Mouse (Mus musculus) neural tube, embryonic 15.5 days (tissue): Measurements from ENCODE around the gene Tyw3. TPM values are rescaled to one million over a fixed set of nuclear protein-coding genes. Genes with fewer than 3 reads are reported as not detected.

Source experiments
- ATAC-seq: fragments of 200-750 bp; cut with Nextera tagmentation; 2 replicates; pipeline ENCODE4 v1.8.0; 2017; ENCODE audit warnings: mild to moderate bottlenecking, moderate TSS enrichment, moderate library complexity; ENCODE audit not compliant: low FRiP score
- H3K27ac ChIP-seq: fragments of 300-500 bp; sonication (generic); replicated peaks from 2 replicates; pipeline ENCODE4 v1.5.1; 2015; ENCODE audit warnings: mild to moderate bottlenecking, inconsistent platforms
- H3K27me3 ChIP-seq: fragments of 300-500 bp; sonication (generic); replicated peaks from 2 replicates; pipeline ENCODE4 v1.6.1; 2015; ENCODE audit warnings: inconsistent platforms
- H3K36me3 ChIP-seq: fragments of 300-500 bp; sonication (generic); 2 replicates; pipeline ENCODE4 v1.6.1; 2015; ENCODE audit warnings: inconsistent platforms
- H3K4me1 ChIP-seq: fragments of 300-500 bp; sonication (generic); 2 replicates; pipeline ENCODE4 v1.6.1; 2015; ENCODE audit warnings: inconsistent platforms
- H3K4me2 ChIP-seq: fragments of 300-500 bp; sonication (generic); 2 replicates; pipeline ENCODE4 v1.6.1; 2015; ENCODE audit warnings: inconsistent platforms, mild to moderate bottlenecking, moderate library complexity
- H3K4me3 ChIP-seq: fragments of 300-500 bp; sonication (generic); replicated peaks from 2 replicates; pipeline ENCODE4 v1.5.1; 2015; ENCODE audit warnings: mild to moderate bottlenecking, inconsistent platforms
- H3K9ac ChIP-seq: fragments of 300-500 bp; sonication (generic); replicated peaks from 2 replicates; pipeline ENCODE4 v1.6.1; 2015; ENCODE audit warnings: mild to moderate bottlenecking, inconsistent platforms
- H3K9me3 ChIP-seq: fragments of 300-500 bp; sonication (generic); replicated peaks from 2 replicates; pipeline ENCODE4 v1.6.1; 2016; ENCODE audit warnings: inconsistent platforms
- WGBS: fragments of 180-500 bp; shearing (Covaris S2); methylation state at CpG from one replicate; pipeline ENCODE4 v1.1.7; 2015; ENCODE audit warnings: mixed read lengths; 5-methylcytosine and 5-hydroxymethylcytosine counted together
- polyA plus RNA-seq: library from polyadenylated mRNA; unstranded; fragments of >200 nt; fragmentation: Nextera tagmentation; extraction: Ambion mirVana; gene quantifications from 2 replicates; pipeline ENCODE4 v1.2.1, GENCODE M21; 2015

Gene Tyw3
- polyA plus RNA-seq, 1 experiment from 2014 or later: 12.7 TPM

GRCm38 (mm10) chr3:154562192-154562591, 34.7 kb downstream of the Tyw3 start:
- no peak overlapping the region for H3K27ac ChIP-seq
- H3K9me3 ChIP-seq: no peaks in the 10 kb centered on the region
- WGBS: 97% methylated on average over 3 of the region's 3 CpGs
- no peaks in the 10 kb centered on the region for H3K27me3 ChIP-seq
- no peak for ATAC-seq
- H3K4me1 ChIP-seq: no peaks in the 10 kb centered on the region
- H3K4me3 ChIP-seq: no peak overlapping the region
- H3K9ac ChIP-seq: no peak overlapping the region
- no peak overlapping the region for H3K4me2 ChIP-seq
- no peaks in the 10 kb centered on the region for H3K36me3 ChIP-seq

- 28% methylated on average over 5 of the region's 5 CpGs for WGBS
- peaks cover 16% of the 10 kb centered on the region for H3K4me1 ChIP-seq
- no peak for ATAC-seq
- H3K9ac ChIP-seq: no peak overlapping the region
- H3K4me2 ChIP-seq: no peak overlapping the region
- H3K9me3 ChIP-seq: no peaks in the 10 kb centered on the region
- H3K36me3 ChIP-seq: no peaks in the 10 kb centered on the region
- H3K27me3 ChIP-seq: peaks cover 14% of the 10 kb centered on the region
- no peak overlapping the region for H3K4me3 ChIP-seq
- H3K27ac ChIP-seq: no peak overlapping the region
Measured at GRCm38 (mm10) chr3:154551035-154551411, 45.9 kb downstream of the Tyw3 start.

GRCm38 (mm10) chr3:154550326-154551034, 46.4 kb downstream of the Tyw3 start:
- Histone ChIP-seq H3K4me3 (no peak overlapping the region), H3K36me3 (no peaks in the 10 kb centered on the region), H3K27ac (no peak overlapping the region), H3K9ac (no peak overlapping the region), H3K4me2 (no peak overlapping the region), H3K9me3 (no peaks in the 10 kb centered on the region), H3K4me1 (peaks cover 16% of the 10 kb centered on the region), H3K27me3 (peaks cover 14% of the 10 kb centered on the region)
- 50% methylated on average over 17 of the region's 17 CpGs for WGBS
- no peak for ATAC-seq

GRCm38 (mm10) chr3:154548868-154549301, 48.0 kb downstream of the Tyw3 start:
- Histone ChIP-seq H3K36me3 (no peaks in the 10 kb centered on the region), H3K27ac (no peak overlapping the region), H3K4me3 (no peak overlapping the region), H3K4me2 (no peak overlapping the region), H3K4me1 (peaks cover 16% of the 10 kb centered on the region), H3K27me3 (peaks cover 14% of the 10 kb centered on the region), H3K9ac (no peak overlapping the region), H3K9me3 (no peaks in the 10 kb centered on the region)
- 6% methylated on average over 8 of the region's 8 CpGs for WGBS
- no peak for ATAC-seq

- H3K4me1 ChIP-seq: peaks cover 16% of the 10 kb centered on the region
- WGBS: 3% methylated on average over 20 of the region's 20 CpGs
- peak overlapping the region; percentile 9; the same call in 1 of the 2 replicates for H3K4me3 ChIP-seq
- no peak overlapping the region for H3K9ac ChIP-seq
- no peaks in the 10 kb centered on the region for H3K36me3 ChIP-seq
- 0 out of 2 replicates have a peak, but pooled peaks have one; percentile 17 for ATAC-seq
- no peak overlapping the region for H3K27ac ChIP-seq
- peak overlapping the region; percentile 41 for H3K4me2 ChIP-seq
- peaks cover 14% of the 10 kb centered on the region for H3K27me3 ChIP-seq
- H3K9me3 ChIP-seq: no peaks in the 10 kb centered on the region
Measured at GRCm38 (mm10) chr3:154547549-154548426, 49.1 kb downstream of the Tyw3 start.

- Histone ChIP-seq H3K27ac (no peak overlapping the region), H3K27me3 (peaks cover 14% of the 10 kb centered on the region), H3K4me1 (peaks cover 16% of the 10 kb centered on the region), H3K9me3 (no peaks in the 10 kb centered on the region), H3K4me3 (no peak overlapping the region), H3K4me2 (no peak overlapping the region), H3K9ac (no peak overlapping the region), H3K36me3 (no peaks in the 10 kb centered on the region)
- WGBS: 74% methylated on average over 4 of the region's 4 CpGs
- ATAC-seq: no peak
Measured at GRCm38 (mm10) chr3:154546234-154546633, 50.7 kb downstream of the Tyw3 start.

GRCm38 (mm10) chr3:154540086-154540911, 56.6 kb downstream of the Tyw3 start:
- Histone ChIP-seq H3K4me3 (no peak overlapping the region), H3K27ac (no peak overlapping the region), H3K36me3 (no peaks in the 10 kb centered on the region), H3K9me3 (no peaks in the 10 kb centered on the region), H3K27me3 (no peaks in the 10 kb centered on the region), H3K4me1 (no peaks in the 10 kb centered on the region), H3K9ac (no peak overlapping the region), H3K4me2 (no peak overlapping the region)
- ATAC-seq: no peak
- 76% methylated on average over 10 of the region's 10 CpGs for WGBS

- no peaks in the 10 kb centered on the region for H3K36me3 ChIP-seq
- no peak overlapping the region for H3K27ac ChIP-seq
- no peaks in the 10 kb centered on the region for H3K9me3 ChIP-seq
- no peaks in the 10 kb centered on the region for H3K27me3 ChIP-seq
- WGBS: 74% methylated on average over 5 of the region's 5 CpGs
- ATAC-seq: no peak
- no peak overlapping the region for H3K9ac ChIP-seq
- no peak overlapping the region for H3K4me2 ChIP-seq
- H3K4me3 ChIP-seq: no peak overlapping the region
- H3K4me1 ChIP-seq: no peaks in the 10 kb centered on the region
Measured at GRCm38 (mm10) chr3:154536134-154536533, 60.8 kb downstream of the Tyw3 start.

- Histone ChIP-seq H3K4me1 (no peaks in the 10 kb centered on the region), H3K9ac (no peak overlapping the region), H3K36me3 (no peaks in the 10 kb centered on the region), H3K27me3 (no peaks in the 10 kb centered on the region), H3K4me3 (no peak overlapping the region), H3K9me3 (no peaks in the 10 kb centered on the region), H3K27ac (no peak overlapping the region), H3K4me2 (no peak overlapping the region)
- 88% methylated on average over 5 of the region's 5 CpGs for WGBS
- no peak for ATAC-seq
Measured at GRCm38 (mm10) chr3:154533246-154533645, 63.7 kb downstream of the Tyw3 start.

GRCm38 (mm10) chr3:154528973-154529372, 67.9 kb downstream of the Tyw3 start:
- H3K4me3 ChIP-seq: no peak overlapping the region
- no peaks in the 10 kb centered on the region for H3K36me3 ChIP-seq
- H3K9me3 ChIP-seq: no peaks in the 10 kb centered on the region
- no peak overlapping the region for H3K4me2 ChIP-seq
- WGBS: 61% methylated on average over 5 of the region's 5 CpGs
- ATAC-seq: no peak
- no peak overlapping the region for H3K9ac ChIP-seq
- no peak overlapping the region for H3K27ac ChIP-seq
- H3K27me3 ChIP-seq: no peaks in the 10 kb centered on the region
- no peaks in the 10 kb centered on the region for H3K4me1 ChIP-seq

- no peak overlapping the region for H3K27ac ChIP-seq
- WGBS: 45% methylated on average over 6 of the region's 6 CpGs
- H3K4me3 ChIP-seq: no peak overlapping the region
- no peaks in the 10 kb centered on the region for H3K36me3 ChIP-seq
- ATAC-seq: no peak
- no peak overlapping the region for H3K9ac ChIP-seq
- H3K9me3 ChIP-seq: no peaks in the 10 kb centered on the region
- no peak overlapping the region for H3K4me2 ChIP-seq
- no peaks in the 10 kb centered on the region for H3K27me3 ChIP-seq
- no peaks in the 10 kb centered on the region for H3K4me1 ChIP-seq
Measured at GRCm38 (mm10) chr3:154526610-154527009, 70.3 kb downstream of the Tyw3 start.
